Mouse (Mus musculus) adrenal gland, adult 10 weeks (tissue): ENCODE data around the gene Olfr1272. TPM values are rescaled to one million over a fixed set of nuclear protein-coding genes. Genes with fewer than 3 reads are reported as not detected.

ENCODE experiments used
- polyA plus RNA-seq: library from polyadenylated mRNA; stranded (reverse); fragments of 350-450 nt; fragmentation: Illumina TruSeq; extraction: RNeasy Lipid Tissue Mini Kit (QIAGEN cat#74804); gene quantifications from one replicate; pipeline ENCODE4 v1.2.3, GENCODE M21; 2014; ENCODE audit warnings: low read depth, low replicate concordance

Olfr1272 gene
- not detected for polyA plus RNA-seq

GRCm38 (mm10) chr2:90292741-90293140 lies at the start of gene Olfr1272:
Gene Olfr1272, minus strand, starts transcription at chr2:90292841.

GRCm38 (mm10) chr2:90321900-90322299 lies 29.3 kb upstream of the Olfr1272 start, which contains the start of gene Gm13769:
Gene Gm13769, plus strand, starts transcription at chr2:90322200.

GRCm38 (mm10) chr2:90270932-90271331 lies 21.7 kb downstream of the Olfr1272 start, which contains the start of gene Olfr1271:
Gene Olfr1271, minus strand, starts transcription at chr2:90271032.

GRCm38 (mm10) chr2:90257492-90257891 lies 35.1 kb downstream of the Olfr1272 start, which contains the start of gene Olfr142:
Gene Olfr142, minus strand, starts transcription at chr2:90257592.

Other genes with a start within 250 kb of the Olfr1272 start
- not detected for gene Olfr140, start 229.2 kb downstream of the Olfr1272 start, polyA plus RNA-seq
- not detected for gene Olfr1269, start 171.4 kb downstream of the Olfr1272 start, polyA plus RNA-seq
- gene Olfr32, start 150.5 kb downstream of the Olfr1272 start, polyA plus RNA-seq, result not detected
- gene Olfr1270, start 139.8 kb downstream of the Olfr1272 start, polyA plus RNA-seq, result not detected
- gene Olfr1506, start 68.3 kb downstream of the Olfr1272 start, polyA plus RNA-seq, result not detected
- gene Olfr142, start 35.2 kb downstream of the Olfr1272 start, polyA plus RNA-seq, result not detected
- not detected for gene Olfr1271, start 21.8 kb downstream of the Olfr1272 start, polyA plus RNA-seq
- gene Gm13769, start 29.4 kb upstream of the Olfr1272 start, polyA plus RNA-seq, result not detected
- gene Olfr1274-ps, start 105.8 kb upstream of the Olfr1272 start, polyA plus RNA-seq, result not detected